Mouse (Mus musculus): ENCODE results near the gene Ubl3. TPM values are rescaled to one million over a fixed set of nuclear protein-coding genes. Genes with fewer than 3 reads are reported as not detected.

The Ubl3 gene
- total RNA-seq, 1 experiment from 2014 or later = 268 TPM

DNA sequence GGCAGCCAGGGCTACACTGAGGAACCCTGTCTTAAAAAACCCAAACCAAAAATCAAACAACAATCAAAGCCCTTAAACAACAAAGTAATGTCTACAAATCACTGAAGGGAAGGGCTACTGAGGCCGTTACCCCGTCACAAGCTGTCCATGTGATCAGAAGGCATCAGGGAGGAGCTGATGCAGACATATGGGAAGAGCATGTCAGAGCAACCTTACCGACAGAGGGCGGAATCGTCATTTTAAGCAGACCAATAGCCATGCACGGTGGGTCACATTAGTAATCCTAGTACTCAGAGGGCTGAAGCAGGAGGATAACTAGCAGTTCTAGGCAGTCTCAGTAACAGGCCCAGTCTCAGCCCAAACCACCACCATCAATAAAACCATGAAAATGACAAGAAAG lies 56.6 kb downstream of the Ubl3 start:
- no peak for ATAC-seq (replicated peaks; ENCODE audit: insufficient number of reproducible peaks, low FRiP score, low TSS enrichment, poor library complexity, severe bottlenecking)

DNA sequence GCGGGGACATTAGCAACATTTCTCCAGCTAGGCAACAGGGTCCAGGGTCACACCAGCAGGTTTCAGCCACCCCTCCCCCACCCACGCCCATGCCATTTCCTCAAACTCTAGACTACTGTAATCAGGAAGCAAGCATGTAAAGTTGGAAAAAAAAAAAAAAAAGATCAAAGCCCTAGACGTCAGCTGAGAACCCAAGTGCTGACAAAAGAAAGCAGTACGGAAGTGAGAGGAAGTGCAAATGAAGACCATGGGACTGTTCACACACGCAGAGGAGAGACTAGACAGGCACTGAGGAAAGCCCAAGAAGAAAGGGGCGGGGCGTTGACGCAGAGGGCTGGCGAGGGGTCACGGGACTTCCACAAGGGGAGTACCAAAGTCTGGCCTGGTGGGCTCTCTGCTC lies 57.4 kb downstream of the Ubl3 start:
- ATAC-seq (replicated peaks; ENCODE audit: insufficient number of reproducible peaks, low FRiP score, low TSS enrichment, poor library complexity, severe bottlenecking) = peak; percentile 69

GRCm38 (mm10) chr5:148494249-148494648 lies 58.3 kb downstream of the Ubl3 start:
- no peak for ATAC-seq (replicated peaks; ENCODE audit: insufficient number of reproducible peaks, low FRiP score, low TSS enrichment, poor library complexity, severe bottlenecking)

DNA sequence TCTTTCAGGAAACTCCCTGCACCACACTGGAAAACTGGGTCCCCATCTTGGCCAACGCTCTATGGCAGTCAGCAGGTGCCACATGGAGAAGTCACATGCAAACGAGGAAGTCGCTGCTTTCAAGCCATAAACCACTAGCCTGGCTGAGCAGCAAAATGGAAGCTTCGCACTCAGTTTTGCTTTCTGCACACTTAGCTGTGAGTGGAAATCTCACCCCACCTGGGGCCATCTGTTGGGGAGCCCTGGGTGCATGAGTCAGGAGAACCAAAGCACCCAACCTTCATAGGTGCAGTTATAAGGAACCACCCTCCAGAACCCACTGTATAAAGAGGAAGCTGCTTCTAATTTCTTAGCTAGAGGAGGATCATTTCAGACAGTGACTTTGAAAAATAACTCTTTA lies 59.6 kb downstream of the Ubl3 start:
- ATAC-seq (replicated peaks; ENCODE audit: insufficient number of reproducible peaks, low FRiP score, low TSS enrichment, poor library complexity, severe bottlenecking) = 0 out of 2 replicates have a peak, but pooled peaks have one; percentile 8

GRCm38 (mm10) chr5:148490391-148490790 lies 62.2 kb downstream of the Ubl3 start:
- no peak for ATAC-seq (replicated peaks; ENCODE audit: insufficient number of reproducible peaks, low FRiP score, low TSS enrichment, poor library complexity, severe bottlenecking)

GRCm38 (mm10) chr5:148489724-148490193 lies 62.8 kb downstream of the Ubl3 start:
- no peak for ATAC-seq (replicated peaks; ENCODE audit: insufficient number of reproducible peaks, low FRiP score, low TSS enrichment, poor library complexity, severe bottlenecking)

DNA sequence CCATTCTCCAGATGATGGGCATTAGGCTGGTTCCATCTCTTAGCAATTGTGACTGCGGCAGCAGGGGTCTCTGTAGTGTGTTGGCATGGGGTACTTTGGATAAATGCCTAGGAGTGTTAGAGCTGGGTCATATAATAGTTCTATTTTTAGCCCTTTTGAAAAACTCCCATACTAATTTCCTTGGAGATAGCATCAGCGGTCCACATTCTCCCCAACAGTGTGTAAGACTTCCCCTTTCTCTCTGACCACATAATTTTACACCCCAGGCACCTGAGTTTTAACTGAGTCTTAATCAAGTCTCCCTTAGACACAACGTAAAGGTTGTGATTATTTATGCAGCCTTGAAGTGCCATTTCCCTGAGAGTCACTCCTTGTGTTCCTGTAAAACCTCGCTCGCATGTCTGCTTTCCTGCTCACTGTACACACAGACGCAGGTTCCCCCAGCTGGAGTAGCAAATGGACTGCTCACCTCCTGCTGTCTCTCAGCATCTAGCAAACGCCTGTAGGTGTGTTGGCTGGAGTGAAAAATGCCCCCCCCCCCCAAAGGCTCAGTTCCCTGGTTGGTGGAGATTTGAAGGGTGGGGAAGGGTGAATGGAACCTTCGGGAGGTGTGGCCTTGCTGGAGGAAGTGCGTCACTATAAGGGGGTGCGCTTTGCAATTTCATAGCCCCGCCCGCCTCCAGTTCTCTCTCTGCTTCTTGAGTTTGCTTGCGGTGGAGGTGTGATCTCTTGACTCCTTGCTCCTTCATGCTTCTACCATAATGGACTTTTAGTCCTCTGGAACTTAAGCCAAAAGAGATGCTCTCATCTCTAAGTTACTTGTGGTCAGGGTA lies 63.5 kb downstream of the Ubl3 start:
- ATAC-seq (replicated peaks; ENCODE audit: insufficient number of reproducible peaks, low FRiP score, low TSS enrichment, poor library complexity, severe bottlenecking) = peak; percentile 78

DNA sequence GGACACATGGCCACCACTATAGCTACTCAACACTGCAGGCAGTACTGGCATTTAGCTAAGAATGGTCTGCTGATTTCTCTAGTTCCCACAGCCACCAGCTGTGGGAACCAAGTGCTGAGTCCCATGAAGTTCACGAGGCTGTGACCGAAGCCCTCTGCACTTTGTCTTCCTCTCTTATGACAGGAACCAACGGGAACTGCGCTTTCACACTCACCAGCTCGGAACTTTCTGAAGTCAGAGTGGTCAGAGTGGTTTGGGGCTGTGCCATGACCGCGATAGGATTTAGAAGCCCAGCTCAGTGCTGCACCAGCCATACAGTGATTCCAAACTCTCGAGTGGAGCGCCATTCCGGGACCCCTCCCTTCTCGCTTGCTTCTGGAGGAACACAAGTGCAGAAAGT lies 66.4 kb downstream of the Ubl3 start:
- ATAC-seq (replicated peaks; ENCODE audit: insufficient number of reproducible peaks, low FRiP score, low TSS enrichment, poor library complexity, severe bottlenecking) = peak; percentile 32; the same call in 1 of the 2 replicates

GRCm38 (mm10) chr5:148481745-148482144 lies 70.8 kb downstream of the Ubl3 start:
- ATAC-seq (replicated peaks; ENCODE audit: insufficient number of reproducible peaks, low FRiP score, low TSS enrichment, poor library complexity, severe bottlenecking) = no peak

GRCm38 (mm10) chr5:148474346-148474745 lies 78.2 kb downstream of the Ubl3 start:
- ATAC-seq (replicated peaks; ENCODE audit: insufficient number of reproducible peaks, low FRiP score, low TSS enrichment, poor library complexity, severe bottlenecking) = no peak

- no peak for ATAC-seq (replicated peaks; ENCODE audit: insufficient number of reproducible peaks, low FRiP score, low TSS enrichment, poor library complexity, severe bottlenecking)
Measured at GRCm38 (mm10) chr5:148468626-148469441, 83.8 kb downstream of the Ubl3 start.

DNA sequence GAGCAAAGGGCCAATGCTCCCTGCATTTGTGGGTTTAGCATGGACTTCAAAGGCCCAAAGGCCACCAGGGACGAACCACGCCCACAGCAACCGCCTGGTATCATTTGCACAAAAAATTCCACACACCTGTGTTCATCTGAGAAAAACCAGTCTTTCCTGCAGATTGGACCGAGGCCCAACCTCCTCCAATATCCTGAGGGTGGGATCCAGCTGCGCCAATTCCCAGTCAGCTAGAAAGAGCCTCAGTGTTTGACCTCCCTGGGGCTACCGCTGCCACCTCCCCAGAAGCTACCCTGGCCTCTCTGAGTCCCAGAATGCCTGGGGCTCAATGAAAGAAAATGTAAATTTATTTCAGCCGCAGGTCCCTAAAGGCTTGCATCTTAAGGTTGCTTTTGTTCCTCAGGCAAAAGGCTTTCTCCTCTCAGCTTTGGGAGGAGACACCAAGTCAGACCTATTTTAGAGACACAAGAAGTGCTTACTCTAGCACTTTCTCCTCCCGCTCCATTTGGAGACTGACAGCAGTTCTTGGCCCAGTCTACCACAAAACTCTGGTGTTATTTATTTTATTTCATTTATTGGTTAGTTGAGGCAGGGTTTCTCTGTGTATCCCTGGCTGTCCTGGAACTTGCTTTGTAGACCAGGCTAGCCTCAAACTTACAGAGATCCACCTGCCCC lies 85.5 kb downstream of the Ubl3 start:
- ATAC-seq (replicated peaks; ENCODE audit: insufficient number of reproducible peaks, low FRiP score, low TSS enrichment, poor library complexity, severe bottlenecking) = no peak

GRCm38 (mm10) chr5:148466116-148466515 lies 86.5 kb downstream of the Ubl3 start:
- no peak for ATAC-seq (replicated peaks; ENCODE audit: insufficient number of reproducible peaks, low FRiP score, low TSS enrichment, poor library complexity, severe bottlenecking)

- ATAC-seq (replicated peaks; ENCODE audit: insufficient number of reproducible peaks, low FRiP score, low TSS enrichment, poor library complexity, severe bottlenecking) = no peak
Measured at GRCm38 (mm10) chr5:148465091-148465490, 87.5 kb downstream of the Ubl3 start.

GRCm38 (mm10) chr5:148464489-148464888 lies 88.1 kb downstream of the Ubl3 start:
- ATAC-seq (replicated peaks; ENCODE audit: insufficient number of reproducible peaks, low FRiP score, low TSS enrichment, poor library complexity, severe bottlenecking) = no peak

- no peak for ATAC-seq (replicated peaks; ENCODE audit: insufficient number of reproducible peaks, low FRiP score, low TSS enrichment, poor library complexity, severe bottlenecking)
Measured at GRCm38 (mm10) chr5:148463783-148464294, 88.8 kb downstream of the Ubl3 start.

Data from monocyte, adult 5-6 weeks (primary cell).